Mouse (Mus musculus) lung, embryonic 16.5 days (tissue): ENCODE data around the gene Spag9. TPM values are rescaled to one million over a fixed set of nuclear protein-coding genes. Genes with fewer than 3 reads are reported as not detected.
A peak's percentile ranks its signal among the peaks of the same experiment; 100 is the strongest.

Source experiments
- ATAC-seq: fragments of 200-750 bp; cut with Nextera tagmentation; 2 replicates; pipeline ENCODE4 v1.8.0; 2017; ENCODE audit warnings: low read depth, mild to moderate bottlenecking, moderate library complexity
- H3K27ac ChIP-seq: fragments of 300-500 bp; sonication (generic); 2 replicates; pipeline ENCODE4 v1.5.1; 2014; ENCODE audit warnings: mild to moderate bottlenecking, control low read depth, low read length
- H3K27me3 ChIP-seq: fragments of 300-500 bp; sonication (generic); 2 replicates; pipeline ENCODE4 v1.6.1; 2014; ENCODE audit warnings: low read depth, low read length, mixed read lengths; ENCODE audit not compliant: control insufficient read depth, insufficient read depth
- H3K36me3 ChIP-seq: fragments of 300-500 bp; sonication (generic); 2 replicates; pipeline ENCODE4 v1.6.1; 2014; ENCODE audit warnings: low read length; ENCODE audit not compliant: control insufficient read depth, insufficient read depth
- H3K4me1 ChIP-seq: fragments of 300-500 bp; sonication (generic); replicated peaks from 2 replicates; pipeline ENCODE4 v1.6.1; 2014; ENCODE audit warnings: low read length, mixed read lengths; ENCODE audit not compliant: control insufficient read depth, insufficient read depth
- H3K4me2 ChIP-seq: fragments of 300-500 bp; sonication (generic); 2 replicates; pipeline ENCODE4 v1.6.1; 2014; ENCODE audit warnings: low read depth, low read length, control low read depth
- H3K4me3 ChIP-seq: fragments of 300-500 bp; sonication (generic); 2 replicates; pipeline ENCODE4 v1.5.1; 2014; ENCODE audit warnings: mild to moderate bottlenecking, low read length, control low read depth
- H3K9ac ChIP-seq: fragments of 300-500 bp; sonication (generic); 2 replicates; pipeline ENCODE4 v1.6.1; 2014; ENCODE audit warnings: low read length, control low read depth
- H3K9me3 ChIP-seq: fragments of 300-500 bp; sonication (generic); 2 replicates; pipeline ENCODE4 v1.6.1; 2016; ENCODE audit warnings: low read length; ENCODE audit not compliant: control insufficient read depth
- WGBS: fragments of 180-500 bp; shearing (Covaris S2); extraction: QIAGEN DNeasy Blood & Tissue Kit; methylation state at CpG from one replicate; pipeline ENCODE4 v1.1.7; 2014; 5-methylcytosine and 5-hydroxymethylcytosine counted together
- polyA plus RNA-seq: library from polyadenylated mRNA; unstranded; fragments of >200 nt; fragmentation: Nextera tagmentation; extraction: Ambion mirVana; gene quantifications from 2 replicates; pipeline ENCODE4 v1.2.1, GENCODE M21; 2015

Spag9 gene
- polyA plus RNA-seq, 1 experiment from 2014 or later, result 36.2 TPM

DNA sequence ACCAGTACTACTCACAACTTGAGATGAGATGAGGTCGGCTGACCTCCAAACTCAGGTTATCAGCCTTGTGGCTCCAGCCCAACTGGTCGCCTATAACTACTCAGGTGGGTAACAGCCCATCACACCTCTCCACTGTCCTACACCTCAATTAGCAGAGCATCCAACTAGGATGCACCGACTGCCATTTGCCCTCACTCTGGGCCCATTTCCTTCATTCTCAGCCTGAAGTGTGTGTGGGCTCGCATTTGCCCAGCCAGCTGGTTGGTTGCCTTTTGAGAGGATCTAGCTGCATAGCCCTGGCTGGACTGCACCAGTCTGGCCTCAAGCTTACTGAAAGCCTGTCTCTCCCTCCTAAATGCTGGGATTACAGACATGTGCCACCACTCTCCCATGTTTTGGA lies 38.1 kb upstream of the Spag9 start:
- no peak for ATAC-seq
- Histone ChIP-seq H3K4me3 (no peak overlapping the region), H3K9me3 (no peaks in the 10 kb centered on the region), H3K27ac (no peak overlapping the region), H3K36me3 (peaks cover 23% of the 10 kb centered on the region; the same call in 1 of the 2 replicates), H3K27me3 (no peaks in the 10 kb centered on the region), H3K4me1 (peaks cover 17% of the 10 kb centered on the region), H3K4me2 (no peak overlapping the region), H3K9ac (no peak overlapping the region)
- 75% methylated on average over 4 of the region's 4 CpGs for WGBS

DNA sequence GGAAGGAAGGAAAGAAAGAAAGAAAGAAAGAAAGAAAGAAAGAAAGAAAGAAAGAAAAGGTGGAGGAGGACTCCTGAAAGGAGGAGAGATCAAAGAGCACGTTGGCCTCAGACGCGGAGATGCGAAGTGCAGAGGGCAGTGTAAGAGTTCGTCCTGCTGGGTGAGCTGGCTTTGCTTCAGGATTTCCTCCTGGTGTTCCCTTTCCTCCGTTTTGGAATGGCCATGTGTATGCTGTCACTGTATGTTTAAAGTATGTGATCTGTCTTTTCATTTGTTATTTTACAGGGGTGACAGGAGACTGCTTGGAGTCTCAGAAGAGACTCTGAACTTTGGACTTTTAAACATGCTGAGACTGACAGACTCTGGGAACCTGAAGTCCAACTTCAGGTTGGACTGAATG lies 34.4 kb upstream of the Spag9 start:
- Histone ChIP-seq H3K9ac (no peak overlapping the region), H3K27me3 (no peaks in the 10 kb centered on the region), H3K4me3 (no peak overlapping the region), H3K36me3 (peaks cover 42% of the 10 kb centered on the region), H3K4me1 (peaks cover 3% of the 10 kb centered on the region; the same call in 1 of the 2 replicates), H3K27ac (no peak overlapping the region), H3K9me3 (no peaks in the 10 kb centered on the region), H3K4me2 (no peak overlapping the region)
- WGBS, result 84% methylated on average over 6 of the region's 6 CpGs
- ATAC-seq, result no peak

DNA sequence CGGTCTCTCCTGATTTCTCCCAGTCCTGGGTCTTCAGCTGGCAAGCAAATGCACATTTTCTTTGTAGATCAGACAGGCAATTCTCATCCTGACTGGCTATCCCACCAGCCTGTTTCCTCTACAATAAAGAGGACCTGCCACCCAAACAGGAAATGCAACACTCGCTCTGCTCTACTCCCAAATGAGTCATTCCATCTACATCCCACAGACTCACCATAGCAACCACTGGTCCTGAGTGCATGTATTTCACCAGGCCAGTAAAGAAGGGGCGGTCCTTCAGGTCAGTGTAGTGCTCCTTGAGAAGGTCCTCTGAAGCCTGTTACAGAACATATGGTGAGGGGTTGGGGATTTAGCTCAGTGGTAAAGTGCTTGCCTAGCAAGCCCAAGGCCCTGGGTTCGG lies 32.9 kb upstream of the Spag9 start:
- Histone ChIP-seq H3K9me3 (no peaks in the 10 kb centered on the region), H3K9ac (no peak overlapping the region), H3K27ac (no peak overlapping the region), H3K4me3 (no peak overlapping the region), H3K4me2 (no peak overlapping the region), H3K4me1 (peaks cover 3% of the 10 kb centered on the region; the same call in 1 of the 2 replicates), H3K27me3 (no peaks in the 10 kb centered on the region), H3K36me3 (peaks cover 42% of the 10 kb centered on the region)
- WGBS, result 81% methylated on average over 4 of the region's 4 CpGs
- no peak for ATAC-seq

DNA sequence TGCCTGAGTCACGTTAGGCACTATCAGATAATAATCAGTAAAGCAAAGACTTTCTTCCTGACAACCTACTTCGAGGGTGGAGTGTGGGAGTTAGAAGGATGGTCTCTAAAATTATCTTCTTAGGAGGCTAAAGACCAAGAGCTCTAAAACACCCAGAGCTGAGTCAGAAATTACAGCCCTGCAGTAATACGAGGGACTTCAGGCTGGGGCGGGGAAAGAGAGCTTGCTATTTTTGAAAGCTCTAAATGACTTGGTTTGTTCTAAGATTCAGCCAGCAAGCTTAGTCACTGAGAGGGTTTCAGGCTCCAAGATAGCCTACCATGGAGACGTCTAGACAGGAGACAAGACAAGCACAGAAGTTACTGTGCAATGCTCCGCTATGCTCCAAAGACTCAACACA lies 30.5 kb upstream of the Spag9 start:
- Histone ChIP-seq H3K27ac (no peak overlapping the region), H3K9me3 (no peaks in the 10 kb centered on the region), H3K4me2 (no peak overlapping the region), H3K27me3 (no peaks in the 10 kb centered on the region), H3K4me3 (no peak overlapping the region), H3K4me1 (peaks cover 6% of the 10 kb centered on the region), H3K36me3 (peaks cover 37% of the 10 kb centered on the region), H3K9ac (no peak overlapping the region)
- 91% methylated on average over 6 of the region's 6 CpGs for WGBS
- ATAC-seq, result no peak

DNA sequence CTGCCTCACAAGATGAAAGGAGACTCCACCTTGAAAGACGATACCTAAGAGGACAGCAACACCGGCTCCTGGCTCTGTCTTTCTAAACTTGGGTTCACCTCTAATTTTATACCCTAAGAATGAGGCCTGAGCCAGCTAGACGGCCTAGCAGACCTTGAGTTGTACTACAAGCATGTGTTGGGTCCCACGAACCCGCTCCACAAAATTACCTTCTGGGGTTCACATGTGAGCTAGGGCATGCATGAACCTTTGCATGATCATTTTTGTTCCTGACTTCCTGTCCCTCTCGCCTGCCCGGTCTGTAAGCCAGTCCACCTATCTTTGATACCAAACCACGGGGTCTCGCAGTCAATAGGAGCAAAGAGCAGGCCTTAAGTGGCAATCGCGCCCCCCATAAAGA lies 28.5 kb upstream of the Spag9 start:
- H3K4me2 ChIP-seq, result peak overlapping the region; percentile 56
- H3K36me3 ChIP-seq, result peaks cover 23% of the 10 kb centered on the region
- H3K4me1 ChIP-seq, result peaks cover 6% of the 10 kb centered on the region
- peak overlapping the region; percentile 63 for H3K9ac ChIP-seq
- H3K27me3 ChIP-seq, result no peaks in the 10 kb centered on the region
- H3K27ac ChIP-seq, result peak overlapping the region; percentile 14; the same call in 1 of the 2 replicates
- ATAC-seq, result no peak
- H3K4me3 ChIP-seq, result peak overlapping the region; percentile 60
- no peaks in the 10 kb centered on the region for H3K9me3 ChIP-seq
- WGBS, result 2% methylated on average over 11 of the region's 11 CpGs

DNA sequence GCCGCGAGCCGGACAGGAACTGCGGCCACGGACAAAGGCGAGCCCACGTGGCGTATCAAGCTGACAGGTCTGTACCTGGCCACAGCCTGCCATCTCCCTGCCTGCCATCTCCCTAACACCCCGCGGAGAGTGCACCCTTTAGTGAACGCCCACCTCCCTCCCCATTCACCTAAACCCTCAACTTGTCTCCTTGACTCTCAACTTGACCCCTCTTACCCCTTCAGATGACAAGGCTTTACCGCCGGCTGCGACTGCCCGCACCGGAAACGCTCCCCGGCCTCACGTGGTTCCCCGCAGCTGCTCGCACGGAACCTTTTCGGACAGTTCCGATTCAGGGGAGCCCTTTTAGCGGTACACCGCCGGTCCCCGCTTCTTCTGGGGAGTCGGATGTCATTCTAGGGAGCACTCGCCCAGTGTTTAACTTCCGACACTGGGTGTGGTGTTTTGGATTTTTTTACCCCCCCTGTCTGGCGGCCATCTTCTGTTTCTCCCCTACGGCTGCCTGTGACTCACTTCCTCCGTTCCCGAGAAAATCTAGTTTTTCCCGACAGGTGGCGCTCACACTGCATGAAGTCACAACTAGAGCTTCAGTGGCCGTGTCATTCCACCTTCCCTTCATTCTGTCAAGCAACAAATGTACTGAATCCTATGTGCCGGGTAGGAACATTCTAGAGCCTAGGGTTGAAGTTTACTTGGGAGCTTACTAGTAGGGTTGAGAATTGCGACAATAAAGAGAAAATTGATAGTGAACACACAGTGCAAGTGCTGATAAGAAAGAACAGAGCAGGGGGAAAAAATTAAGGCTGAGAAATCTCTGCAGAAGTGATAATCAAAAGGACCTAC lies 27.7 kb upstream of the Spag9 start, which contains the start of the genes Gm20390 and Nme1:
Gene Gm20390 (minus strand): TSS at position 289 of the 843 bp plus-strand sequence.
Gene Nme1 (minus strand): TSS at position 517 of the 843 bp plus-strand sequence.
- peak within 1 kb of the TSS; percentile 60 for H3K4me3 ChIP-seq
- peaks cover 6% of the 10 kb centered on the region for H3K4me1 ChIP-seq
- H3K9me3 ChIP-seq, result no peaks in the 10 kb centered on the region
- H3K27ac ChIP-seq, result peak within 1 kb of the TSS; percentile 14; the same call in 1 of the 2 replicates
- peak within 1 kb of the TSS; percentile 56 for H3K4me2 ChIP-seq
- H3K27me3 ChIP-seq, result no peaks in the 10 kb centered on the region
- WGBS, result 0% methylated on average over 40 of the region's 40 CpGs
- peak within 1 kb of the TSS; percentile 65 for H3K9ac ChIP-seq
- ATAC-seq, result peak; percentile 98
- H3K36me3 ChIP-seq, result peaks cover 16% of the 10 kb centered on the region

DNA sequence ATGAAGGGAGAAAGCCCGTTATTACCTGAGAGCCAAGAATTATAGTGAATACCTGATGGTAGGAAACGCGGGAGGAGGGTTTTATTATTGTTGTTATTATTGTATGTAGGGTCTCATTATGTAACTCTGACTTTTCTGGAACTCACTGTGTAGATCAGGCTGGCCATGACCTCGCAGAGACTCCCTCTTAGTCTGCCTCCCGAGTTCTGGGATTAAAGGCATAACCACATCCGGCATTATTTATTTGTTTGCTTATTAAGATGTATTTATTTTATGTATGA lies 27.1 kb upstream of the Spag9 start:
- Histone ChIP-seq H3K4me1 (peaks cover 6% of the 10 kb centered on the region), H3K27ac (0 out of 2 replicates have a peak overlapping the region, but pooled peaks have one; percentile 0), H3K9ac (peak overlapping the region; percentile 65), H3K4me2 (peak overlapping the region; percentile 55), H3K27me3 (no peaks in the 10 kb centered on the region), H3K36me3 (peaks cover 16% of the 10 kb centered on the region), H3K9me3 (no peaks in the 10 kb centered on the region), H3K4me3 (peak overlapping the region; percentile 60)
- no peak for ATAC-seq
- WGBS, result 39% methylated on average over 6 of the region's 6 CpGs

DNA sequence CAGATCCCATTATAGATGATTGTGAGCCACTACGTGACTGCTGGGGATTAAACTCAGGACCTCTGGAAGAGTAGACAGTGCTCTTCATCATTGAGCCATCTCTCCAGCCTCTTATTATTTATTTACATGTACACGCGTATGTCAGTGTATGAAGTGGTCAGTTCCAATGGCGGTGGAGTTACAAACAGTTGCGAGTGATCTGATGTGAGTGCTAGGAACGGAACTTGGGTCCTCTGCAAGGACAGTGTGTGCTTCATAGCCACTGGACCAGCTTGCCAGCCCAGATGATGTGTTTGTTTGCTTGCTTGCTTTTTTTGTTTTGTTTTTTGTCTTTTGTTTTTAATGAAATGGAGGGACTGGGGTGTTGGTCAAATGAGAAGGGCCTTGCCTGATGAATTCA lies 26.7 kb upstream of the Spag9 start:
- 93% methylated on average over 6 of the region's 6 CpGs for WGBS
- H3K4me1 ChIP-seq, result peaks cover 6% of the 10 kb centered on the region
- H3K27ac ChIP-seq, result no peak overlapping the region
- H3K36me3 ChIP-seq, result peaks cover 13% of the 10 kb centered on the region
- no peaks in the 10 kb centered on the region for H3K9me3 ChIP-seq
- H3K9ac ChIP-seq, result no peak overlapping the region
- no peaks in the 10 kb centered on the region for H3K27me3 ChIP-seq
- no peak overlapping the region for H3K4me2 ChIP-seq
- H3K4me3 ChIP-seq, result no peak overlapping the region
- no peak for ATAC-seq

DNA sequence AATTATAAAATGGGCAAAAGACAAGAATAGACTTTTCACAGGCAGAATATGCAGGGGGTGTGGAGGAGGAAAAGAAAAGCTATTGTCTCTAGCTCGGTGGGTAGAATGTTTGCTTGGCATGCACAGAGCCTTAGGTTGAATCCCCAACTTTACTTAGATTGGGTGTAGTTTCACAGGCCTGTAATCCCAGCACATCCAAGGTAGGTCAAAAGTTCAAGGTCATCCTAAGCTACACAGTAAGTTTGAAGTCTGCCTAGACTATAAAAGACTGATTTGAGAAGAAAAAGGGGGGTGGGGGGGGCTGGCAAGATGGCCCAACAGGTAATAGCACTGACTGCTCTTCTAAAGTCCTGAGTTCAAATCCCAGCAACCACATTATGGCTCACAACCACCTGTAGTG lies 26.1 kb upstream of the Spag9 start:
- Histone ChIP-seq H3K9ac (no peak overlapping the region), H3K27ac (no peak overlapping the region), H3K27me3 (no peaks in the 10 kb centered on the region), H3K4me1 (peaks cover 6% of the 10 kb centered on the region), H3K4me3 (no peak overlapping the region), H3K4me2 (no peak overlapping the region), H3K36me3 (peaks cover 9% of the 10 kb centered on the region), H3K9me3 (no peaks in the 10 kb centered on the region)
- no peak for ATAC-seq
- 71% methylated on average over 1 of the region's 1 CpGs for WGBS
